Mouse (Mus musculus) heart, postnatal 0 days (tissue): ENCODE measurements around the gene Ip6k3. TPM values are rescaled to one million over a fixed set of nuclear protein-coding genes. Genes with fewer than 3 reads are reported as not detected.

Experiments used
- ATAC-seq: fragments of 200-750 bp; cut with Nextera tagmentation; 2 replicates; pipeline ENCODE4 v1.8.0; 2017; ENCODE audit warnings: low read depth, moderate number of reproducible peaks, moderate library complexity; ENCODE audit not compliant: insufficient read depth
- DNase-seq: peaks from one replicate; pipeline ENCODE4 v3.0.0-alpha.2; 2016; ENCODE audit warnings: low spot score
- H3K27ac ChIP-seq: fragments of 300-500 bp; sonication (generic); 2 replicates; pipeline ENCODE4 v1.5.1; 2014; ENCODE audit warnings: low read depth, mild to moderate bottlenecking
- H3K27me3 ChIP-seq: fragments of 300-500 bp; sonication (generic); 2 replicates; pipeline ENCODE4 v1.6.1; 2014; ENCODE audit warnings: low read length, mixed read lengths; ENCODE audit not compliant: control insufficient read depth, insufficient read depth
- H3K36me3 ChIP-seq: fragments of 300-500 bp; sonication (generic); replicated peaks from 2 replicates; pipeline ENCODE4 v1.6.1; 2014; ENCODE audit warnings: low read length, mixed read lengths; ENCODE audit not compliant: control insufficient read depth, insufficient read depth
- H3K4me1 ChIP-seq: fragments of 300-500 bp; sonication (generic); 2 replicates; pipeline ENCODE4 v1.6.1; 2014; ENCODE audit warnings: antibody characterized with exemption; ENCODE audit not compliant: control insufficient read depth, insufficient read depth
- H3K4me2 ChIP-seq: fragments of 300-500 bp; sonication (generic); 2 replicates; pipeline ENCODE4 v1.6.1; 2014; ENCODE audit warnings: low read depth, mild to moderate bottlenecking, low read length, moderate library complexity
- H3K4me3 ChIP-seq: fragments of 300-500 bp; sonication (generic); 2 replicates; pipeline ENCODE4 v1.5.1; 2014; ENCODE audit warnings: low read depth, low read length
- H3K9ac ChIP-seq: fragments of 300-500 bp; sonication (generic); replicated peaks from 2 replicates; pipeline ENCODE4 v1.6.1; 2014; ENCODE audit warnings: low read depth, low read length, mixed read lengths
- H3K9me3 ChIP-seq: fragments of 300-500 bp; sonication (generic); replicated peaks from 2 replicates; pipeline ENCODE4 v1.6.1; 2016; ENCODE audit warnings: low read length; ENCODE audit not compliant: control insufficient read depth
- CTCF ChIP-seq: IDR thresholded peaks from 2 replicates; pipeline ENCODE4 v1.5.1; 2016; ENCODE audit warnings: antibody characterized with exemption, control low read depth, low read depth
- EP300 ChIP-seq: IDR thresholded peaks from 2 replicates; pipeline ENCODE4 v1.6.1; 2016; ENCODE audit warnings: antibody characterized with exemption, low read depth
- WGBS: fragments of 180-500 bp; shearing (Covaris S2); extraction: QIAGEN DNeasy Blood & Tissue Kit; methylation state at CpG from one replicate; pipeline ENCODE4 v1.1.7; 2014; 5-methylcytosine and 5-hydroxymethylcytosine counted together
- polyA plus RNA-seq: library from polyadenylated mRNA; unstranded; fragments of >200 nt; fragmentation: Nextera tagmentation; extraction: Ambion mirVana; gene quantifications from 2 replicates; pipeline ENCODE4 v1.2.1, GENCODE M21; 2015
- total RNA-seq: library from RNA; depleted of rRNA; stranded (reverse); fragments of >200 nt; gene quantifications from 2 replicates; pipeline ENCODE4 v1.2.3, GENCODE M21; 2014; ENCODE audit warnings: low replicate concordance

Gene Ip6k3
- total and polyA plus RNA-seq, 2 experiments from 2014 or later = 3.7 to 6.1 TPM

- no peak overlapping the region for H3K4me2 ChIP-seq
- 69% methylated on average over 25 of the region's 25 CpGs for WGBS
- TF ChIP-seq EP300 (no peak), CTCF (no peak)
- ATAC-seq (peak; percentile 39; the same call in 1 of the 2 replicates), DNase-seq (no peak)
- 0 out of 2 replicates have a peak, but pooled peaks cover 4% of the 10 kb centered on the region for H3K4me1 ChIP-seq
- no peak overlapping the region for H3K9ac ChIP-seq
- no peaks in the 10 kb centered on the region for H3K9me3 ChIP-seq
- no peak overlapping the region for H3K27ac ChIP-seq
- no peaks in the 10 kb centered on the region for H3K27me3 ChIP-seq
- peaks cover 25% of the 10 kb centered on the region for H3K36me3 ChIP-seq
- H3K4me3 ChIP-seq = no peak overlapping the region
Measured at GRCm38 (mm10) chr17:27118676-27119539, 48.7 kb downstream of the Ip6k3 start.

GRCm38 (mm10) chr17:27110072-27110471 lies 57.5 kb downstream of the Ip6k3 start:
- Histone ChIP-seq H3K4me1 (no peaks in the 10 kb centered on the region), H3K4me3 (no peak overlapping the region), H3K9ac (no peak overlapping the region), H3K27me3 (no peaks in the 10 kb centered on the region), H3K9me3 (no peaks in the 10 kb centered on the region), H3K4me2 (no peak overlapping the region), H3K36me3 (no peaks in the 10 kb centered on the region), H3K27ac (no peak overlapping the region)
- no peak for TF ChIP-seq CTCF
- 77% methylated on average over 7 of the region's 7 CpGs for WGBS
- no peak for DNase-seq
- no peak for ATAC-seq

- ATAC-seq = no peak
- Histone ChIP-seq H3K9me3 (no peaks in the 10 kb centered on the region), H3K27me3 (no peaks in the 10 kb centered on the region), H3K4me1 (no peaks in the 10 kb centered on the region), H3K27ac (no peak overlapping the region), H3K36me3 (no peaks in the 10 kb centered on the region), H3K9ac (no peak overlapping the region), H3K4me2 (no peak overlapping the region), H3K4me3 (no peak overlapping the region)
- 82% methylated on average over 6 of the region's 6 CpGs for WGBS
- TF ChIP-seq EP300 (no peak), CTCF (no peak)
- no peak for DNase-seq
Measured at GRCm38 (mm10) chr17:27107936-27108335, 59.7 kb downstream of the Ip6k3 start.

- WGBS = 81% methylated on average over 9 of the region's 9 CpGs
- no peaks in the 10 kb centered on the region for H3K36me3 ChIP-seq
- H3K4me1 ChIP-seq = no peaks in the 10 kb centered on the region
- ATAC-seq = no peak
- no peak for DNase-seq
- H3K9me3 ChIP-seq = no peaks in the 10 kb centered on the region
- no peak overlapping the region for H3K27ac ChIP-seq
- TF ChIP-seq CTCF (peak; percentile 39), EP300 (no peak)
- no peaks in the 10 kb centered on the region for H3K27me3 ChIP-seq
- no peak overlapping the region for H3K9ac ChIP-seq
- H3K4me2 ChIP-seq = no peak overlapping the region
- no peak overlapping the region for H3K4me3 ChIP-seq
Measured at GRCm38 (mm10) chr17:27106745-27107144, 60.9 kb downstream of the Ip6k3 start.

GRCm38 (mm10) chr17:27105698-27106470 lies 61.7 kb downstream of the Ip6k3 start:
- 77% methylated on average over 17 of the region's 18 CpGs for WGBS
- ATAC-seq (no peak), DNase-seq (no peak)
- Histone ChIP-seq H3K4me2 (no peak overlapping the region), H3K27ac (no peak overlapping the region), H3K4me3 (no peak overlapping the region), H3K36me3 (no peaks in the 10 kb centered on the region), H3K4me1 (no peaks in the 10 kb centered on the region), H3K9ac (no peak overlapping the region), H3K27me3 (no peaks in the 10 kb centered on the region), H3K9me3 (no peaks in the 10 kb centered on the region)
- no peak for TF ChIP-seq EP300
- TF ChIP-seq CTCF = no peak
